Mouse (Mus musculus) embryonic fibroblast, embryonic 13.5 days (primary cell): Measurements from ENCODE around the gene Golga3. TPM values are rescaled to one million over a fixed set of nuclear protein-coding genes. Genes with fewer than 3 reads are reported as not detected.
A peak's percentile ranks its signal among the peaks of the same experiment; 100 is the strongest.

Experiments
- H3K27ac ChIP-seq: 2 replicates; pipeline ENCODE4 v1.5.1; 2012; ENCODE audit warnings: low read length, control low read depth, inconsistent platforms; ENCODE audit not compliant: insufficient read depth
- H3K4me1 ChIP-seq: 2 replicates; pipeline ENCODE4 v1.6.1; 2011; ENCODE audit warnings: low read length; ENCODE audit not compliant: control insufficient read depth, insufficient read depth
- H3K4me3 ChIP-seq: 2 replicates; pipeline ENCODE4 v1.5.1; 2011; ENCODE audit warnings: mild to moderate bottlenecking, control low read depth, low read length; ENCODE audit not compliant: insufficient read depth
- CTCF ChIP-seq: IDR thresholded peaks from 2 replicates; pipeline ENCODE4 v1.5.1; 2011; ENCODE audit warnings: mild to moderate bottlenecking, control low read depth, low read length, moderate library complexity, borderline replicate concordance; ENCODE audit not compliant: insufficient read depth
- POLR2A ChIP-seq: IDR thresholded peaks from 2 replicates; pipeline ENCODE4 v1.6.1; 2011; ENCODE audit warnings: low read depth, mild to moderate bottlenecking, control low read depth, low read length, moderate library complexity
- polyA plus RNA-seq: library from polyadenylated mRNA; stranded (reverse); fragments of >200 nt; gene quantifications from 2 replicates; pipeline ENCODE4 v1.2.4, GENCODE M21; 2011; ENCODE audit warnings: low read depth; ENCODE audit not compliant: missing spikeins, insufficient read length

Gene Golga3
- 49.2 and 54.9 TPM in 2 replicates for polyA plus RNA-seq

- Histone ChIP-seq H3K4me3 (peak within 1 kb of the TSS; percentile 87), H3K4me1 (0 out of 2 replicates have a peak, but pooled peaks cover 3% of the 10 kb centered on the region), H3K27ac (peak within 1 kb of the TSS; percentile 73)
- TF ChIP-seq POLR2A (peak; percentile 77), CTCF (no peak)
Observed at GRCm38 (mm10) chr5:110176362-110177020, at the start of gene Golga3. Golga3 (plus strand) TSS chr5:110176701.

- Histone ChIP-seq H3K4me3 (peak within 1 kb of the TSS; percentile 98), H3K4me1 (0 out of 2 replicates have a peak, but pooled peaks cover 4% of the 10 kb centered on the region), H3K27ac (peak within 1 kb of the TSS; percentile 28)
- TF ChIP-seq CTCF (no peak), POLR2A (peak; percentile 85)
Observed at GRCm38 (mm10) chr5:110135293-110136086, 41.0 kb upstream of the Golga3 start, which contains the start of gene Chfr. Chfr (plus strand) TSS chr5:110135842.

- Histone ChIP-seq H3K27ac (peak overlapping the region; percentile 28), H3K4me1 (0 out of 2 replicates have a peak, but pooled peaks cover 4% of the 10 kb centered on the region), H3K4me3 (peak overlapping the region; percentile 98)
- no peak for TF ChIP-seq CTCF
- TF ChIP-seq POLR2A, result no peak
Observed at GRCm38 (mm10) chr5:110136087-110136464, 40.4 kb upstream of the Golga3 start.

GRCm38 (mm10) chr5:110137816-110138215 is 38.7 kb upstream of the Golga3 start:
- H3K27ac ChIP-seq, result no peak overlapping the region
- no peak overlapping the region for H3K4me3 ChIP-seq
- TF ChIP-seq POLR2A (no peak), CTCF (no peak)
- 0 out of 2 replicates have a peak, but pooled peaks cover 4% of the 10 kb centered on the region for H3K4me1 ChIP-seq

- TF ChIP-seq CTCF (no peak), POLR2A (no peak)
- 0 out of 2 replicates have a peak, but pooled peaks cover 4% of the 10 kb centered on the region for H3K4me1 ChIP-seq
- H3K27ac ChIP-seq, result no peak overlapping the region
- H3K4me3 ChIP-seq, result no peak overlapping the region
Observed at GRCm38 (mm10) chr5:110139325-110139724, 37.2 kb upstream of the Golga3 start.

GRCm38 (mm10) chr5:110140424-110140823 is 36.1 kb upstream of the Golga3 start:
- Histone ChIP-seq H3K4me3 (no peak overlapping the region), H3K4me1 (0 out of 2 replicates have a peak, but pooled peaks cover 4% of the 10 kb centered on the region), H3K27ac (no peak overlapping the region)
- TF ChIP-seq CTCF, result no peak

- H3K27ac ChIP-seq, result peak overlapping the region; percentile 69
- H3K4me3 ChIP-seq, result no peak overlapping the region
- TF ChIP-seq CTCF (no peak), POLR2A (no peak)
- no peaks in the 10 kb centered on the region for H3K4me1 ChIP-seq
Observed at GRCm38 (mm10) chr5:110142309-110142708, 34.2 kb upstream of the Golga3 start.

GRCm38 (mm10) chr5:110143007-110143406 is 33.5 kb upstream of the Golga3 start:
- Histone ChIP-seq H3K4me1 (no peaks in the 10 kb centered on the region), H3K27ac (peak overlapping the region; percentile 69), H3K4me3 (no peak overlapping the region)
- TF ChIP-seq CTCF (peak; percentile 29; the same call in 1 of the 2 replicates), POLR2A (no peak)

GRCm38 (mm10) chr5:110169374-110169773 is 7.1 kb upstream of the Golga3 start:
- H3K4me3 ChIP-seq, result no peak overlapping the region
- no peaks in the 10 kb centered on the region for H3K4me1 ChIP-seq
- TF ChIP-seq CTCF, result no peak
- TF ChIP-seq POLR2A, result no peak
- H3K27ac ChIP-seq, result no peak overlapping the region
